Mouse (Mus musculus) forebrain, embryonic 12.5 days (tissue): ENCODE measurements at regions not wholly inside any gene's neighbourhood (a gene's known extent, or its start where the extent isn't known, plus 50 kb on each side); places are given as distances from the start of the nearest gene placed in this dataset.

Source experiments
- ATAC-seq: fragments of 200-750 bp; cut with Nextera tagmentation; 2 replicates; pipeline ENCODE4 v1.8.0; 2017; ENCODE audit warnings: moderate TSS enrichment; ENCODE audit not compliant: low FRiP score
- H3K27ac ChIP-seq: fragments of 300-500 bp; sonication (generic); 2 replicates; pipeline ENCODE4 v1.5.1; 2016; ENCODE audit warnings: mild to moderate bottlenecking
- H3K27me3 ChIP-seq: fragments of 300-500 bp; sonication (generic); 2 replicates; pipeline ENCODE4 v1.6.1; 2016; ENCODE audit warnings: mild to moderate bottlenecking
- H3K36me3 ChIP-seq: fragments of 300-500 bp; sonication (generic); replicated peaks from 2 replicates; pipeline ENCODE4 v1.6.1; 2016; ENCODE audit warnings: mild to moderate bottlenecking
- H3K4me1 ChIP-seq: fragments of 300-500 bp; sonication (generic); 2 replicates; pipeline ENCODE4 v1.6.1; 2016
- H3K4me2 ChIP-seq: fragments of 300-500 bp; sonication (generic); 2 replicates; pipeline ENCODE4 v1.6.1; 2016; ENCODE audit warnings: mild to moderate bottlenecking, moderate library complexity
- H3K4me3 ChIP-seq: fragments of 300-500 bp; sonication (generic); replicated peaks from 2 replicates; pipeline ENCODE4 v1.5.1; 2016; ENCODE audit warnings: mild to moderate bottlenecking
- H3K9ac ChIP-seq: fragments of 300-500 bp; sonication (generic); 2 replicates; pipeline ENCODE4 v1.6.1; 2016; ENCODE audit warnings: mild to moderate bottlenecking
- H3K9me3 ChIP-seq: fragments of 300-500 bp; sonication (generic); 2 replicates; pipeline ENCODE4 v1.6.1; 2016
- WGBS: fragments of 180-500 bp; shearing (Covaris S2); methylation state at CpG from one replicate; pipeline ENCODE4 v1.1.7; 2016; 5-methylcytosine and 5-hydroxymethylcytosine counted together

- H3K4me1 ChIP-seq = peaks cover 9% of the 10 kb centered on the region; the same call in 1 of the 2 replicates
- H3K4me3 ChIP-seq = no peak overlapping the region
- H3K36me3 ChIP-seq = no peaks in the 10 kb centered on the region
- 56% methylated on average over 3 of the region's 3 CpGs for WGBS
- no peak overlapping the region for H3K27ac ChIP-seq
- no peaks in the 10 kb centered on the region for H3K9me3 ChIP-seq
- H3K27me3 ChIP-seq = no peaks in the 10 kb centered on the region
- no peak overlapping the region for H3K4me2 ChIP-seq
- H3K9ac ChIP-seq = no peak overlapping the region
- no peak for ATAC-seq
Observed at GRCm38 (mm10) chr5:39069683-39070082, 193.1 kb upstream of the Clnk start.

- no peak for ATAC-seq
- Histone ChIP-seq H3K27ac (no peak overlapping the region), H3K4me1 (no peaks in the 10 kb centered on the region), H3K27me3 (no peaks in the 10 kb centered on the region), H3K4me2 (no peak overlapping the region), H3K9ac (no peak overlapping the region), H3K36me3 (no peaks in the 10 kb centered on the region), H3K9me3 (no peaks in the 10 kb centered on the region), H3K4me3 (no peak overlapping the region)
- 94% methylated on average over 3 of the region's 3 CpGs for WGBS
Observed at GRCm38 (mm10) chr5:39063061-39063460, 186.4 kb upstream of the Clnk start.

- WGBS = 60% methylated on average over 8 of the region's 8 CpGs
- Histone ChIP-seq H3K4me1 (no peaks in the 10 kb centered on the region), H3K4me2 (no peak overlapping the region), H3K9me3 (no peaks in the 10 kb centered on the region), H3K9ac (no peak overlapping the region), H3K27me3 (no peaks in the 10 kb centered on the region), H3K4me3 (no peak overlapping the region), H3K27ac (no peak overlapping the region), H3K36me3 (no peaks in the 10 kb centered on the region)
- peak; percentile 61; the same call in 1 of the 2 replicates for ATAC-seq
Observed at GRCm38 (mm10) chr5:39052490-39053250, 176.1 kb upstream of the Clnk start.

- Histone ChIP-seq H3K27ac (no peak overlapping the region), H3K4me1 (no peaks in the 10 kb centered on the region), H3K27me3 (no peaks in the 10 kb centered on the region), H3K36me3 (no peaks in the 10 kb centered on the region), H3K9ac (no peak overlapping the region), H3K4me2 (no peak overlapping the region), H3K4me3 (no peak overlapping the region), H3K9me3 (no peaks in the 10 kb centered on the region)
- WGBS = 93% methylated on average over 3 of the region's 3 CpGs
- ATAC-seq = no peak
Observed at GRCm38 (mm10) chr5:39050512-39050911, 173.9 kb upstream of the Clnk start.

GRCm38 (mm10) chr5:39049141-39049540 lies 172.5 kb upstream of the Clnk start:
- no peak for ATAC-seq

GRCm38 (mm10) chr5:39040467-39040866 lies 163.9 kb upstream of the Clnk start:
- H3K27ac ChIP-seq = no peak overlapping the region
- H3K9me3 ChIP-seq = no peaks in the 10 kb centered on the region
- H3K36me3 ChIP-seq = no peaks in the 10 kb centered on the region
- no peak overlapping the region for H3K4me3 ChIP-seq
- no peak for ATAC-seq
- no peaks in the 10 kb centered on the region for H3K4me1 ChIP-seq
- H3K4me2 ChIP-seq = no peak overlapping the region
- H3K9ac ChIP-seq = no peak overlapping the region
- no peaks in the 10 kb centered on the region for H3K27me3 ChIP-seq
- whole genome bisulfite sequencing = 93% methylated on average over 2 of the region's 2 CpGs

More at GRCm38 (mm10) chr5:39049141-39049540, 172.5 kb upstream of the Clnk start:
- Histone ChIP-seq H3K4me1 (no peaks in the 10 kb centered on the region), H3K9ac (no peak overlapping the region), H3K4me2 (no peak overlapping the region), H3K4me3 (no peak overlapping the region), H3K9me3 (no peaks in the 10 kb centered on the region), H3K27ac (no peak overlapping the region), H3K27me3 (no peaks in the 10 kb centered on the region), H3K36me3 (no peaks in the 10 kb centered on the region)
- WGBS = 77% methylated on average over 2 of the region's 2 CpGs

GRCm38 (mm10) chr5:39023241-39023640 lies 146.6 kb upstream of the Clnk start:
- no peak overlapping the region for H3K4me3 ChIP-seq
- H3K9me3 ChIP-seq = no peaks in the 10 kb centered on the region
- H3K27me3 ChIP-seq = no peaks in the 10 kb centered on the region
- no peaks in the 10 kb centered on the region for H3K4me1 ChIP-seq
- no peaks in the 10 kb centered on the region for H3K36me3 ChIP-seq
- H3K4me2 ChIP-seq = no peak overlapping the region
- WGBS = 93% methylated on average over 4 of the region's 4 CpGs
- no peak overlapping the region for H3K27ac ChIP-seq
- ATAC-seq = no peak
- no peak overlapping the region for H3K9ac ChIP-seq

- H3K27me3 ChIP-seq = no peaks in the 10 kb centered on the region
- WGBS = 86% methylated on average over 4 of the region's 4 CpGs
Observed at GRCm38 (mm10) chr5:39000643-39001042, 124.0 kb upstream of the Clnk start.

GRCm38 (mm10) chr5:38999700-39000099 lies 123.1 kb upstream of the Clnk start:
- ATAC-seq = no peak
- no peak overlapping the region for H3K27ac ChIP-seq
- 59% methylated on average over 2 of the region's 2 CpGs for WGBS
- H3K4me3 ChIP-seq = no peak overlapping the region
- no peak overlapping the region; the same call in 1 of the 2 replicates for H3K9ac ChIP-seq
- no peaks in the 10 kb centered on the region for H3K4me1 ChIP-seq
- no peaks in the 10 kb centered on the region for H3K27me3 ChIP-seq
- H3K4me2 ChIP-seq = no peak overlapping the region
- no peaks in the 10 kb centered on the region for H3K36me3 ChIP-seq
- H3K9me3 ChIP-seq = no peaks in the 10 kb centered on the region

More at GRCm38 (mm10) chr5:39000643-39001042, 124.0 kb upstream of the Clnk start:
- Histone ChIP-seq H3K27ac (no peak overlapping the region), H3K4me3 (no peak overlapping the region), H3K4me2 (no peak overlapping the region), H3K36me3 (no peaks in the 10 kb centered on the region), H3K9ac (no peak overlapping the region), H3K4me1 (no peaks in the 10 kb centered on the region), H3K9me3 (no peaks in the 10 kb centered on the region)
- no peak for ATAC-seq

- Histone ChIP-seq H3K4me1 (no peaks in the 10 kb centered on the region), H3K9ac (no peak overlapping the region), H3K9me3 (no peaks in the 10 kb centered on the region), H3K4me2 (no peak overlapping the region), H3K27ac (no peak overlapping the region), H3K36me3 (no peaks in the 10 kb centered on the region), H3K4me3 (no peak overlapping the region), H3K27me3 (no peaks in the 10 kb centered on the region)
- WGBS = 72% methylated on average over 6 of the region's 6 CpGs
- ATAC-seq = no peak
Observed at GRCm38 (mm10) chr5:38972397-38973159, 96.0 kb upstream of the Clnk start.

- Histone ChIP-seq H3K9me3 (no peaks in the 10 kb centered on the region), H3K4me1 (no peaks in the 10 kb centered on the region), H3K36me3 (no peaks in the 10 kb centered on the region), H3K27ac (no peak overlapping the region), H3K27me3 (no peaks in the 10 kb centered on the region), H3K9ac (no peak overlapping the region), H3K4me2 (no peak overlapping the region), H3K4me3 (no peak overlapping the region)
- WGBS = 91% methylated on average over 4 of the region's 4 CpGs
- ATAC-seq = no peak
Observed at GRCm38 (mm10) chr5:38970497-38970896, 93.9 kb upstream of the Clnk start.

GRCm38 (mm10) chr5:38967010-38967409 lies 90.4 kb upstream of the Clnk start:
- Histone ChIP-seq H3K4me3 (no peak overlapping the region), H3K4me2 (no peak overlapping the region), H3K4me1 (no peaks in the 10 kb centered on the region), H3K9ac (no peak overlapping the region), H3K27me3 (no peaks in the 10 kb centered on the region), H3K9me3 (no peaks in the 10 kb centered on the region), H3K27ac (no peak overlapping the region), H3K36me3 (no peaks in the 10 kb centered on the region)
- ATAC-seq = no peak
- 46% methylated on average over 1 of the region's 1 CpGs for WGBS

GRCm38 (mm10) chr5:38964445-38964844 lies 87.8 kb upstream of the Clnk start:
- H3K4me2 ChIP-seq = no peak overlapping the region
- H3K27ac ChIP-seq = no peak overlapping the region
- no peaks in the 10 kb centered on the region for H3K36me3 ChIP-seq
- H3K27me3 ChIP-seq = no peaks in the 10 kb centered on the region
- H3K9me3 ChIP-seq = no peaks in the 10 kb centered on the region
- no peak for ATAC-seq
- H3K4me3 ChIP-seq = no peak overlapping the region
- H3K9ac ChIP-seq = no peak overlapping the region
- H3K4me1 ChIP-seq = no peaks in the 10 kb centered on the region
